Mouse (Mus musculus) kidney, embryonic 16.5 days (tissue): Measurements from ENCODE around the gene Gkn1. TPM values are rescaled to one million over a fixed set of nuclear protein-coding genes. Genes with fewer than 3 reads are reported as not detected.
A peak's percentile ranks its signal among the peaks of the same experiment; 100 is the strongest.

Source experiments
- ATAC-seq: fragments of 200-750 bp; cut with Nextera tagmentation; 2 replicates; pipeline ENCODE4 v1.8.0; 2017; ENCODE audit warnings: moderate TSS enrichment; ENCODE audit not compliant: low FRiP score, low TSS enrichment
- H3K27ac ChIP-seq: fragments of 300-500 bp; sonication (generic); 2 replicates; pipeline ENCODE4 v1.5.1; 2014; ENCODE audit warnings: low read length
- H3K27me3 ChIP-seq: fragments of 300-500 bp; sonication (generic); 2 replicates; pipeline ENCODE4 v1.6.1; 2014; ENCODE audit warnings: low read length, control low read depth, mixed read lengths; ENCODE audit not compliant: insufficient read depth
- H3K36me3 ChIP-seq: fragments of 300-500 bp; sonication (generic); 2 replicates; pipeline ENCODE4 v1.6.1; 2014; ENCODE audit warnings: low read length, control low read depth, mixed read lengths; ENCODE audit not compliant: insufficient read depth
- H3K4me1 ChIP-seq: fragments of 300-500 bp; sonication (generic); 2 replicates; pipeline ENCODE4 v1.6.1; 2014; ENCODE audit warnings: low read length, control low read depth, mixed read lengths; ENCODE audit not compliant: insufficient read depth
- H3K4me2 ChIP-seq: fragments of 300-500 bp; sonication (generic); replicated peaks from 2 replicates; pipeline ENCODE4 v1.6.1; 2014; ENCODE audit warnings: low read depth, low read length
- H3K4me3 ChIP-seq: fragments of 300-500 bp; sonication (generic); 2 replicates; pipeline ENCODE4 v1.5.1; 2014; ENCODE audit warnings: mild to moderate bottlenecking, low read length
- H3K9ac ChIP-seq: fragments of 300-500 bp; sonication (generic); replicated peaks from 2 replicates; pipeline ENCODE4 v1.6.1; 2014; ENCODE audit warnings: low read length
- H3K9me3 ChIP-seq: fragments of 300-500 bp; sonication (generic); 2 replicates; pipeline ENCODE4 v1.6.1; 2016; ENCODE audit warnings: low read length, control low read depth
- WGBS: fragments of 180-500 bp; shearing (Covaris S2); extraction: QIAGEN DNeasy Blood & Tissue Kit; methylation state at CpG from one replicate; pipeline ENCODE4 v1.1.7; 2014; 5-methylcytosine and 5-hydroxymethylcytosine counted together
- polyA plus RNA-seq: library from polyadenylated mRNA; unstranded; fragments of >200 nt; fragmentation: Nextera tagmentation; extraction: Ambion mirVana; gene quantifications from 2 replicates; pipeline ENCODE4 v1.2.1, GENCODE M21; 2015

The Gkn1 gene
- polyA plus RNA-seq, 1 experiment from 2014 or later: not detected

- 0 out of 2 replicates have a peak overlapping the region, but pooled peaks have one; percentile 29 for H3K27ac ChIP-seq
- peak; percentile 81 for ATAC-seq
- WGBS: 72% methylated on average over 22 of the region's 22 CpGs
Measured at GRCm38 (mm10) chr6:87328265-87329173, 22.2 kb downstream of the Gkn1 start.

GRCm38 (mm10) chr6:87326932-87327331, 23.8 kb downstream of the Gkn1 start:
- Histone ChIP-seq H3K4me2 (no peak overlapping the region), H3K4me1 (peaks cover 9% of the 10 kb centered on the region), H3K36me3 (no peaks in the 10 kb centered on the region), H3K4me3 (no peak overlapping the region), H3K9ac (no peak overlapping the region), H3K9me3 (no peaks in the 10 kb centered on the region), H3K27me3 (no peaks in the 10 kb centered on the region), H3K27ac (no peak overlapping the region)
- ATAC-seq: no peak
- WGBS: 76% methylated on average over 2 of the region's 2 CpGs

More at GRCm38 (mm10) chr6:87328265-87329173, 22.2 kb downstream of the Gkn1 start:
- H3K9me3 ChIP-seq: no peaks in the 10 kb centered on the region
- H3K4me2 ChIP-seq: no peak overlapping the region
- H3K27me3 ChIP-seq: no peaks in the 10 kb centered on the region
- H3K4me1 ChIP-seq: peaks cover 13% of the 10 kb centered on the region
- no peak overlapping the region for H3K9ac ChIP-seq
- H3K4me3 ChIP-seq: no peak overlapping the region
- H3K36me3 ChIP-seq: no peaks in the 10 kb centered on the region

GRCm38 (mm10) chr6:87323381-87323780, 27.4 kb downstream of the Gkn1 start:
- Histone ChIP-seq H3K36me3 (no peaks in the 10 kb centered on the region), H3K27me3 (no peaks in the 10 kb centered on the region), H3K27ac (no peak overlapping the region), H3K9me3 (no peaks in the 10 kb centered on the region), H3K4me2 (no peak overlapping the region), H3K9ac (no peak overlapping the region), H3K4me1 (peaks cover 4% of the 10 kb centered on the region), H3K4me3 (no peak overlapping the region)
- WGBS: 77% methylated on average over 2 of the region's 2 CpGs
- ATAC-seq: no peak

- ATAC-seq: no peak
- Histone ChIP-seq H3K4me2 (no peak overlapping the region), H3K9me3 (no peaks in the 10 kb centered on the region), H3K4me3 (no peak overlapping the region), H3K27ac (no peak overlapping the region), H3K4me1 (no peaks in the 10 kb centered on the region), H3K36me3 (no peaks in the 10 kb centered on the region), H3K9ac (no peak overlapping the region), H3K27me3 (no peaks in the 10 kb centered on the region)
- WGBS: 93% methylated on average over 7 of the region's 7 CpGs
Measured at GRCm38 (mm10) chr6:87318651-87319050, 32.1 kb downstream of the Gkn1 start.

- no peak overlapping the region for H3K27ac ChIP-seq
- no peaks in the 10 kb centered on the region for H3K4me1 ChIP-seq
- WGBS: 76% methylated on average over 8 of the region's 8 CpGs
- H3K4me2 ChIP-seq: no peak overlapping the region
- no peak overlapping the region for H3K9ac ChIP-seq
- H3K27me3 ChIP-seq: no peaks in the 10 kb centered on the region
- H3K9me3 ChIP-seq: no peaks in the 10 kb centered on the region
- ATAC-seq: no peak
- no peaks in the 10 kb centered on the region for H3K36me3 ChIP-seq
- H3K4me3 ChIP-seq: no peak overlapping the region
Measured at GRCm38 (mm10) chr6:87316966-87317365, 33.8 kb downstream of the Gkn1 start.

GRCm38 (mm10) chr6:87312761-87313160, 38.0 kb downstream of the Gkn1 start:
- H3K27me3 ChIP-seq: no peaks in the 10 kb centered on the region
- no peak for ATAC-seq
- no peaks in the 10 kb centered on the region for H3K4me1 ChIP-seq
- no peak overlapping the region for H3K4me3 ChIP-seq
- no peak overlapping the region for H3K9ac ChIP-seq
- WGBS: 81% methylated on average over 4 of the region's 4 CpGs
- peaks cover 12% of the 10 kb centered on the region for H3K36me3 ChIP-seq
- H3K27ac ChIP-seq: no peak overlapping the region
- no peak overlapping the region for H3K4me2 ChIP-seq
- H3K9me3 ChIP-seq: no peaks in the 10 kb centered on the region

GRCm38 (mm10) chr6:87304486-87304885, 46.3 kb downstream of the Gkn1 start:
- no peaks in the 10 kb centered on the region for H3K9me3 ChIP-seq
- no peak overlapping the region for H3K9ac ChIP-seq
- no peaks in the 10 kb centered on the region for H3K4me1 ChIP-seq
- peaks cover 10% of the 10 kb centered on the region; the same call in 1 of the 2 replicates for H3K36me3 ChIP-seq
- no peak overlapping the region for H3K27ac ChIP-seq
- no peaks in the 10 kb centered on the region for H3K27me3 ChIP-seq
- ATAC-seq: no peak
- H3K4me3 ChIP-seq: no peak overlapping the region
- WGBS: 86% methylated on average over 8 of the region's 8 CpGs
- no peak overlapping the region for H3K4me2 ChIP-seq

- H3K4me3 ChIP-seq: no peak overlapping the region
- H3K4me2 ChIP-seq: no peak overlapping the region
- H3K4me1 ChIP-seq: no peaks in the 10 kb centered on the region
- no peaks in the 10 kb centered on the region for H3K27me3 ChIP-seq
- H3K27ac ChIP-seq: no peak overlapping the region
- WGBS: 77% methylated on average over 5 of the region's 5 CpGs
- peaks cover 6% of the 10 kb centered on the region; the same call in 1 of the 2 replicates for H3K36me3 ChIP-seq
- H3K9ac ChIP-seq: no peak overlapping the region
- H3K9me3 ChIP-seq: no peaks in the 10 kb centered on the region
- no peak for ATAC-seq
Measured at GRCm38 (mm10) chr6:87302746-87303145, 48.0 kb downstream of the Gkn1 start.

- Histone ChIP-seq H3K36me3 (no peaks in the 10 kb centered on the region), H3K4me2 (no peak overlapping the region), H3K9me3 (no peaks in the 10 kb centered on the region), H3K27ac (no peak overlapping the region), H3K4me3 (no peak overlapping the region), H3K27me3 (no peaks in the 10 kb centered on the region; the same call in 1 of the 2 replicates), H3K4me1 (no peaks in the 10 kb centered on the region), H3K9ac (no peak overlapping the region)
- no peak for ATAC-seq
- 44% methylated on average over 4 of the region's 4 CpGs for WGBS
Measured at GRCm38 (mm10) chr6:87301991-87302390, 48.8 kb downstream of the Gkn1 start.
